Mouse (Mus musculus) G1E (cell line): ENCODE results near the gene Pmm2.

Experiments
- CTCF ChIP-seq: IDR thresholded peaks from 2 replicates; pipeline ENCODE4 v1.5.1; 2012; ENCODE audit warnings: low read depth, low read length, inconsistent platforms, mixed read lengths
- GATA1 ChIP-seq: IDR thresholded peaks from 2 replicates; pipeline ENCODE4 v1.6.1; 2012; ENCODE audit warnings: borderline replicate concordance, low read length, inconsistent platforms, mixed read lengths
- POLR2AphosphoS5 ChIP-seq: IDR thresholded peaks from 2 replicates; pipeline ENCODE4 v1.6.1; 2012; ENCODE audit warnings: low read depth, low read length, inconsistent platforms; ENCODE audit not compliant: insufficient replicate concordance
- TAL1 ChIP-seq: conservative IDR thresholded peaks from 2 replicates; pipeline ENCODE4 v1.6.1; 2012; ENCODE audit warnings: low read depth, low read length, inconsistent platforms, mixed read lengths

DNA sequence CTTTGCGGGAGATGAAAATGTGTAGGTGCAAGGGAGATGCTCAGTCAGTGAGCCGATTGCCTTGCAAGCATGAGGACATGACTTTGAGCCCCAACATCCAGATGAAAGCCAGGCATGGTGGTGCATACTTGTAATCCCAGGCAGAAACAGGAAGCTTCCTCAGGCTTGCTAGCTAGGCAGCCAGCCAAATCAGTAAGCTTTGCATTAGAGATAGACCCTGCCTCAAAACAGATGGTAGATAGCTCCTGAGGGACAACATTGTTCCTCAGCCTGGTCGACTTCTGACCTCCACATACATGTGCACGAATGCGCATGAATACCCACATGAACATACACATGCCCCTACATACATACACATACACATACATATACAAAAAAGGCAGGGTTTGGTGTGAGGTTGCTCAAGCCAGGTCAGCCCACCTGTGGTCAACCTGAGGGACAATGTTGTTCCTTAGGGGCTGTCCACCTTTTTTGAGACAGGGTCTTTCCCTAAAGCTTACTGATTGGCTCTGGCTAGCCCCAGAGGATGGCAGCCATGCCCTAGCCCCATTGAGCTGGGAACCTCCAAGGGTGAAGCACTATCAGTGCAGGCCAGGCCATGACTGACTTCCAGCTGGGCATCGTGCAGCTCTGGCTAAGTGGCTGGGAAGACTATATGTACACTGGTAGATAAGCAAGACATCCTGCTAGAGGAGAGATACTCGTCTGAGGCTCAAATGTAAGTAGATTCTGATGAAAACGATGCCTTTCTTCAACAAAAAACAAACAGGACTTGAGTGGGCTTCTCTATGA is 25.1 kb upstream of the Pmm2 start:
- TF ChIP-seq CTCF, result no peak
- no peak for TF ChIP-seq GATA1
- no peak for TF ChIP-seq TAL1
- no peak for TF ChIP-seq POLR2AphosphoS5
